Comparison of ENCODE assay signal across 12 mouse cellular contexts in genomic region chrY:90728905-90729256, GRCm38 (mm10). TPM values are rescaled to one million over a fixed set of nuclear protein-coding genes. Genes with fewer than 3 reads are reported as not detected.
DNase-seq lines count a peak whose midpoint lies in the region; ATAC-seq and TF ChIP-seq lines count a peak whose summit lies in the region.
"Not testable (repeated sequence)": the region's sequence is repeated elsewhere in the genome, so short reads cannot be mapped to it uniquely, and the experiment has no call there.
"Had no signal": no experiment of that assay in that cellular context is flagged by ENCODE, and none has a peak within 500 bp of the region (broad histone marks: within the 10 kb centered on the region; RNA-seq: fewer than 3 reads in every experiment).

No protein-coding gene starts in this region.

- H3K4me1 ChIP-seq in ES-Bruce4 (ENCODE audit: control insufficient read depth, insufficient read depth, low read length); forebrain, postnatal 0 days (ENCODE audit: insufficient read depth); hindbrain, embryonic 13.5 days (replicated peaks); neural tube, embryonic 15.5 days: not testable (repeated sequence)

- H3K27ac ChIP-seq in ES-Bruce4 (ENCODE audit: insufficient read depth, low read length), result peak overlapping the region; percentile 10; the same call in 1 of the 2 replicates
- not testable (repeated sequence) for H3K27ac ChIP-seq in forebrain, postnatal 0 days (ENCODE audit: low read depth, low read length); hindbrain, embryonic 13.5 days; neural tube, embryonic 15.5 days (replicated peaks)

- not testable (repeated sequence) for H3K27me3 ChIP-seq in ES-Bruce4 (ENCODE audit: control insufficient read depth, insufficient read depth, low read length, poor library complexity, severe bottlenecking); forebrain, postnatal 0 days (ENCODE audit: insufficient read depth, low read length); hindbrain, embryonic 13.5 days; neural tube, embryonic 15.5 days (replicated peaks)

- not testable (repeated sequence) for H3K4me2 ChIP-seq in forebrain, postnatal 0 days (ENCODE audit: low read depth); hindbrain, embryonic 13.5 days; neural tube, embryonic 15.5 days

- peaks cover 45% of the 10 kb centered on the region for H3K36me3 ChIP-seq in ES-Bruce4 (ENCODE audit: control insufficient read depth, insufficient read depth, low read length, poor library complexity, severe bottlenecking)
- not testable (repeated sequence) for H3K36me3 ChIP-seq in forebrain, postnatal 0 days (ENCODE audit: insufficient read depth); hindbrain, embryonic 13.5 days; neural tube, embryonic 15.5 days

- not testable (repeated sequence) for TF ChIP-seq EP300 in ES-Bruce4 (IDR thresholded peaks at IDR 0.05; ENCODE audit: insufficient read depth, low read depth, low read length)

- not testable (repeated sequence) for TF ChIP-seq CTCF in ES-Bruce4 (IDR thresholded peaks at IDR 0.05; ENCODE audit: low read depth, low read length); forebrain, postnatal 0 days (IDR thresholded peaks at IDR 0.05; ENCODE audit: low read depth)

- ATAC-seq in forebrain, postnatal 0 days, result 0 out of 2 replicates have a peak, but pooled peaks have one; percentile 29
- ATAC-seq in hindbrain, embryonic 13.5 days (ENCODE audit: low FRiP score), result peak; percentile 65
- peak; percentile 57 for ATAC-seq in megakaryocyte progenitor cell, adult 5-6 weeks (replicated peaks; ENCODE audit: poor library complexity)
- ATAC-seq in neural tube, embryonic 15.5 days (ENCODE audit: low FRiP score), result peak; percentile 47; the same call in 1 of the 2 replicates

- WGBS in forebrain, postnatal 0 days, result 40% methylated on average over 10 of the region's 17 CpGs
- 77% methylated on average over 16 of the region's 17 CpGs for WGBS in hindbrain, embryonic 13.5 days
- 86% methylated on average over 16 of the region's 17 CpGs for WGBS in neural tube, embryonic 15.5 days

- TF ChIP-seq POLR2A in ES-Bruce4 (IDR thresholded peaks at IDR 0.05; ENCODE audit: insufficient read depth, low read length), result not testable (repeated sequence)

- H3K4me3 ChIP-seq in ES-Bruce4 (ENCODE audit: low read depth, low read length); forebrain, postnatal 0 days (ENCODE audit: low read depth, low read length); hindbrain, embryonic 13.5 days; neural tube, embryonic 15.5 days (replicated peaks): not testable (repeated sequence)

- peaks cover 48% of the 10 kb centered on the region for H3K9me3 ChIP-seq in ES-Bruce4 (replicated peaks; ENCODE audit: control insufficient read depth, insufficient read depth, low read length, poor library complexity, severe bottlenecking)
- H3K9me3 ChIP-seq in forebrain, postnatal 0 days (ENCODE audit: low read length); hindbrain, embryonic 13.5 days; neural tube, embryonic 15.5 days (replicated peaks): not testable (repeated sequence)

- DNase-seq in cerebellum, postnatal 10 days, result peak; percentile 28 to 39
- DNase-seq in forebrain, postnatal 0 days, result not testable (repeated sequence)
- peak; percentile 26 for DNase-seq in layer of hippocampus, adult 9-11 months
- peak; percentile 39 for DNase-seq in testis, postnatal 14 days (ENCODE audit: low spot score)

- H3K9ac ChIP-seq in ES-Bruce4 (ENCODE audit: low read depth, poor library complexity, severe bottlenecking); forebrain, postnatal 0 days; hindbrain, embryonic 13.5 days; neural tube, embryonic 15.5 days (replicated peaks): not testable (repeated sequence)

RNA-seq across cellular contexts. Expression of gene Gm21860, which starts 25.7 kb away (rescaled TPM):
- not detected in 2 replicates for polyA plus RNA-seq in ES-Bruce4 (2011; ENCODE audit: insufficient read depth, insufficient read length, low read depth, missing spikeins)
- not detected in 2 replicates for total RNA-seq in forebrain, postnatal 0 days (2014; rRNA removed)
- not detected in 2 replicates for polyA plus RNA-seq in forebrain, postnatal 0 days (2015; fragmentation: Nextera tagmentation; extraction: Ambion mirVana)
- not detected in 2 replicates for polyA plus RNA-seq in hindbrain, embryonic 13.5 days (2015; fragmentation: Nextera tagmentation; extraction: Ambion mirVana)
- not detected in 2 replicates for total RNA-seq in megakaryocyte progenitor cell, adult 5-6 weeks (2015)
- total RNA-seq in megakaryocyte progenitor cell, adult 5-6 weeks (2017), result not detected in 2 replicates
- not detected in 2 replicates for polyA plus RNA-seq in neural tube, embryonic 15.5 days (2015; fragmentation: Nextera tagmentation; extraction: Ambion mirVana)
- total RNA-seq: adrenal gland, postnatal 36 days had no signal
- polyA plus RNA-seq: frontal cortex, adult 2 months; heart, embryonic 10.5 days; testis, adult 2 months had no signal

RNA-seq across cellular contexts. Expression of gene Gm47283, which starts 55.7 kb away (rescaled TPM):
- not detected in 2 replicates for polyA plus RNA-seq in ES-Bruce4 (2011; ENCODE audit: insufficient read depth, insufficient read length, low read depth, missing spikeins)
- total RNA-seq in forebrain, postnatal 0 days (2014; rRNA removed), result not detected in 2 replicates
- not detected in 2 replicates for polyA plus RNA-seq in forebrain, postnatal 0 days (2015; fragmentation: Nextera tagmentation; extraction: Ambion mirVana)
- not detected in 2 replicates for polyA plus RNA-seq in hindbrain, embryonic 13.5 days (2015; fragmentation: Nextera tagmentation; extraction: Ambion mirVana)
- total RNA-seq in megakaryocyte progenitor cell, adult 5-6 weeks (2015), result not detected in 2 replicates
- total RNA-seq in megakaryocyte progenitor cell, adult 5-6 weeks (2017), result not detected in 2 replicates
- not detected in 2 replicates for polyA plus RNA-seq in neural tube, embryonic 15.5 days (2015; fragmentation: Nextera tagmentation; extraction: Ambion mirVana)
- total RNA-seq: adrenal gland, postnatal 36 days had no signal
- polyA plus RNA-seq: frontal cortex, adult 2 months; heart, embryonic 10.5 days; testis, adult 2 months had no signal
